Mouse (Mus musculus) spleen, adult 2 months (tissue): ENCODE results near the gene Ctnna2.

ENCODE experiments used
- CTCF ChIP-seq: fragments of 200-500 bp; IDR thresholded peaks from 2 replicates; pipeline ENCODE4 v1.5.1; 2011; ENCODE audit warnings: mild to moderate bottlenecking, inconsistent platforms; ENCODE audit not compliant: insufficient read depth, insufficient read length, insufficient replicate concordance; ENCODE audit errors: extremely low read depth
- POLR2A ChIP-seq: fragments of 200-500 bp; IDR thresholded peaks from 2 replicates; pipeline ENCODE4 v1.6.1; 2011; ENCODE audit warnings: low read depth, low read length, inconsistent platforms

DNA sequence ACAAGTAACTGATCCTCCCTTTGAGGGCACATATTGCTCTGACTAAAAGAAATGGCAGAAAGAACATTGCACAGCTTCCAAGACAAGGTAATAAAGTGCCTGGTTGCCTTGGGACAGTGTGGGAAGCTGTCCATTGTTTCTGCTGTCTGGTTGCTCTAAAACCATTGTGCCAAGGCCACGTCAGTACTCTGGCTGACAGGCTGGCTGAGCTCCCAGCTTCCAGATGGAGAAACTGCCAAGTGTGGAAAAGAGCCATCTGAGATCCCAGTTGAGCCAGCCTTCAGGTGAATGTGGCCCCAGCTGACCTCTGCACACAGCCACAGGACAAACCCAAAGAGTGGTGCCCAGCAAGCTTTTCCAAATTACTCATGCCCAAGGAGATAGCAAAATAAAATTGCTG lies 504.1 kb downstream of the Ctnna2 start:
- no peak for TF ChIP-seq CTCF
- TF ChIP-seq POLR2A = no peak
